Mouse (Mus musculus): ENCODE data around the gene Abhd8. TPM values are rescaled to one million over a fixed set of nuclear protein-coding genes. Genes with fewer than 3 reads are reported as not detected.
"Not testable (repeated sequence)": the region's sequence is repeated elsewhere in the genome, so short reads cannot be mapped to it uniquely, and the experiment has no call there.

Gene Abhd8
- total RNA-seq, 2 experiments from 2014 or later: 299 to 324 TPM

GRCm38 (mm10) chr8:71464513-71465500 lies 1.4 kb upstream of the Abhd8 start, which contains the start of gene Mrpl34:
Mrpl34 (plus strand) TSS chr8:71464959.
- intact Hi-C loops (cut with DNase I): loop anchor here (2.0 to 5.0 kb wide), 3 partner anchors 78 to 568 kb away; partner anchors contain the start of genes Mvb12a, Nr2f6 and Rpl18a

DNA sequence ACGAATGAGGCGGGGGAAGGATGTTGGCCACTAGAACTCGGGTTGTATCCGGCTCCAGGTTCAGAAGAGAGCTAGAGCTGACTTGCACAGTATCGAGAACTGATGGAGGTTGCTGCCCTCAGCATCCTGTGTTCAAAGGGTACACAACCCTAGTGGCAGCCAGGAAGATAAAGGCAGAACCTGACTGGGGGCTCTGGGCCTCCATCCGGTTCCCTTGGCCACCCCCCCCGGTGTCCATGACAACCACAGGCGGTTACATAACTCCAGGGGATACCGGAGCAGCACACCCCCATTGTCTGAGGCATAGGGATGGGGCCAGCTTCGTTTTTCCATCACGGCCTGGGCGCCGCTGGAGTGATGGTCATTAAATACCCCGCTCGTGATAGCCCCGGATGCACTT lies 669 bp downstream of the Abhd8 start:
- DNase-seq (ENCODE audit: low spot score in 2 of 2): peak; percentile 67 to 80
- intact Hi-C loops (cut with DNase I): loop anchor here (5.0 kb wide), 2 partner anchors 80 to 565 kb away; partner anchors contain the start of genes Nr2f6 and Rpl18a

More at GRCm38 (mm10) chr8:71464513-71465500, 1.4 kb upstream of the Abhd8 start, which contains the start of gene Mrpl34:
- peak; percentile 99 to 100 for DNase-seq (ENCODE audit: low spot score in 2 of 2)

- intact Hi-C loops (cut with DNase I): loop anchor here (5.0 kb wide), 2 partner anchors 80 to 565 kb away; partner anchors contain the start of genes Nr2f6 and Rpl18a
- DNase-seq (ENCODE audit: low spot score in 2 of 2): no peak
Observed at GRCm38 (mm10) chr8:71462191-71462590, 1.3 kb downstream of the Abhd8 start.

DNA sequence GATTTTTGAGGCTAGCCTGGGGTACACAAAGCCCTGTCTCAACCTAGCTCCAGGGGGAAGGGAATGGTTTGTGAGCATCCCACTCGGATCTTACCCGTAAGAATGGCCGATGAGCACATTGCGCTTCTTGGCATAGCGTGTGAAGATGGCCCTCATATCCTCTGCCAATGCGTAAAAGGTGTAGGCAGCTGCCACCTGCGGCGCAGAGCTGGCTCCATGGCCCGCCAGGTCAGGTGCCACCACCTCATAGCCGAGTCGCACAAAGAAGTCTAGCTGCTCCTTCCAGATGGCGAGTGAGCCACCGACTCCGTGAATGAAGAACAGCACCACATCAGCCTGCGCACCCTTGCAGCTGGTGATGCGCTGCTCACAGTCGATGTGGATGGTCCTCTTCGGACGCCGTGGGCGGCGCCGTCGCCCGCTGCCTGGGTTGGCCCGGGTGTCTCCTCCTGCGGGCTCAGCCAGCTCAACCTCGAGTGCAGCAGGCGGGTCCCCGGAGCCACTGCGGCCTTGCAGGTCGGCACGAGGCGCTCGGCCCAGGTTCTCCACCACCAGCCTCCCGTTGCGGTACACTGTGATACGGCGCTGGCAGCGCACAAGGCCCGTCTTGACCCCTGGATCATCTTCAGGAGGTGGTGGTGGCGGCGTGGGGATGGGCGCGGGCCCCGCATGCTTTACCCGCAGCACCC lies 2.2 kb downstream of the Abhd8 start:
- intact Hi-C loops (cut with DNase I): loop anchor here (2.0 to 5.0 kb wide), 3 partner anchors 16 to 564 kb away; partner anchors contain the start of genes Nr2f6 and Rpl18a
- DNase-seq (ENCODE audit: low spot score in 2 of 2): no peak

GRCm38 (mm10) chr8:71460716-71461115 lies 2.7 kb downstream of the Abhd8 start:
- DNase-seq (ENCODE audit: low spot score in 2 of 2): no peak
- intact Hi-C loops (cut with DNase I): loop anchor here (2.0 to 5.0 kb wide), 3 partner anchors 16 to 563 kb away; partner anchors contain the start of genes Nr2f6 and Rpl18a

GRCm38 (mm10) chr8:71457659-71458270 lies 5.7 kb downstream of the Abhd8 start:
- DNase-seq (ENCODE audit: low spot score in 2 of 2): no peak
- intact Hi-C loops (cut with DNase I): no loop called here

DNA sequence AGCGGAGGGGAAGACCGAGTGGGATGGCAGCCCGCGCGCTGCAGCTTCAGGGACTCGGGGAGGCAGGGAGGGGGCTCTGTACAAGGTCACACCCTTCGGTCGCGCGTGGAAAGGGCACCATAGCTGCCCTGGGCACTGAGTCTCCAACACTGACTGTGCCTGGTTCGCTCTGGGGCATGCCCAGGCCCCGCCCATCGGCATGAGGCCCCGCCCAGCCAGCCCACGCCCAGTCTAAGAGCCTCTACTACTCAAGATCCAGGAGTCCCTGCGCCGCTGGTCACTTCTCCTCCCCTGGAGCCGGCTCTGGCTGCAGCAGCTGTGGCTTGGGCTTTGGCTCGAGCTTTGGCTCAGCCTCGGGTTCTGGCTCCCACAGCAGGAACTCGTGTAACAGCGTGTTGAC lies 6.5 kb downstream of the Abhd8 start:
- intact Hi-C loops (cut with DNase I): no loop called here
- no peak for DNase-seq (ENCODE audit: low spot score in 2 of 2)

- intact Hi-C loops (cut with DNase I): no loop called here
- DNase-seq (ENCODE audit: low spot score in 2 of 2): no peak
Observed at GRCm38 (mm10) chr8:71454668-71455067, 8.8 kb downstream of the Abhd8 start.

GRCm38 (mm10) chr8:71452669-71453068 lies 10.8 kb downstream of the Abhd8 start:
- no peak for DNase-seq (ENCODE audit: low spot score in 2 of 2)

GRCm38 (mm10) chr8:71451777-71452176 lies 11.7 kb downstream of the Abhd8 start:
- no peak for DNase-seq (ENCODE audit: low spot score in 2 of 2)
- intact Hi-C loops (cut with DNase I): no loop called here

More at GRCm38 (mm10) chr8:71452669-71453068, 10.8 kb downstream of the Abhd8 start:
- intact Hi-C loops (cut with DNase I): no loop called here

- intact Hi-C loops (cut with DNase I): no loop called here
- DNase-seq (ENCODE audit: low spot score in 2 of 2): no peak
Observed at GRCm38 (mm10) chr8:71451337-71451736, 12.1 kb downstream of the Abhd8 start.

DNA sequence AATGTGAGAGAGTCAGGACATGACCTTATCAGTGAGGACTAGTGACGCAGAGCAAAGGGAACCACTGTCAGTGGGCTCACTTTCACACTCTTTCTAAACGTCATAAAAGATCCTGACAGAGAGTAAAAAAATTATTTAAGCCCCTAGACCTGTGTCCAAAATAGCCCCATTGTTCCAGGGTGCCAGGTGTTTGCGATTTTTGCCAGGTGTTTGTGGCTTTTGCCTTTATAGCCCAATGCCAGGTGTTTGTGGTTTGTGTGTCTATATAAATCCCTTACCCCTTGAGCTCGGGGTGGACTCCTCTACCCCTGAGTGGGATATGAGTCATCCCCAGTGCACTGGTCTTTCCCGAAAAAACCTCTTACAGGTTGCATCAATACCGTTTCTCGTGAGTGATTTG lies 18.4 kb downstream of the Abhd8 start:
- intact Hi-C loops (cut with DNase I): loop anchor here (2.0 kb wide), 1 partner anchor 16 kb away; no protein-coding TSS in a partner anchor
- DNase-seq (ENCODE audit: low spot score in 2 of 2): no peak

- peak in 1 of 2 experiments; percentile 49 for DNase-seq (ENCODE audit: low spot score in 2 of 2)
- intact Hi-C loops (cut with DNase I): loop anchor here (2.0 to 5.0 kb wide), 2 partner anchors 79 to 156 kb away; partner anchors contain the start of gene Fam129c
Observed at GRCm38 (mm10) chr8:71441404-71441803, 22.1 kb downstream of the Abhd8 start.

GRCm38 (mm10) chr8:71437041-71437440 lies 26.4 kb downstream of the Abhd8 start:
- intact Hi-C loops (cut with DNase I): no loop called here
- no peak for DNase-seq (ENCODE audit: low spot score in 2 of 2)

GRCm38 (mm10) chr8:71432935-71433334 lies 30.5 kb downstream of the Abhd8 start:
- intact Hi-C loops (cut with DNase I); DNase-seq (ENCODE audit: low spot score in 2 of 2): not testable (repeated sequence)

- intact Hi-C loops (cut with DNase I): no loop called here
- DNase-seq (ENCODE audit: low spot score in 2 of 2): no peak
Observed at GRCm38 (mm10) chr8:71422121-71422520, 41.3 kb downstream of the Abhd8 start.

GRCm38 (mm10) chr8:71411535-71412273 lies 51.8 kb downstream of the Abhd8 start:
- intact Hi-C loops (cut with DNase I): no loop called here
- DNase-seq (ENCODE audit: low spot score in 2 of 2): no peak

- no peak for DNase-seq (ENCODE audit: low spot score in 2 of 2)
- intact Hi-C loops (cut with DNase I): no loop called here
Observed at GRCm38 (mm10) chr8:71408231-71408630, 55.2 kb downstream of the Abhd8 start.

DNA sequence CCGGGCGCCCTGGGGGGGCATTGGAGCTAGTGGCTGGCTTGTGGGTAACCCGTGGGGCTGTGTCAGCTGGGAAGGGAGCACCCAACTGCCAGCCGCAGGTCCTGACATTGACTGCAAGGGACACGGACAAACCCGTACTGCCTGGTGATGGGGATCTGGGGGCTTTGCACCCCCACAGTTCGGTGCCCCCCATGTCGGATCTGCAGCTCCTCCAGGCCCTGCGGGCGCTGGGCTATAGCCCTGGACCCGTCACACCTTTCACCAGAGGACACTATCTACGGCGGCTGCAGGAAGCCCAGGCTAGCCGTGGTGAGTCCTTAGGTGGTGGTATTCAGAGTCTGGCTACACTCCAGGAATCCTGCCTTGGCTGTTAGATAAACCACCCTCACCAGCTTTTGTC lies 56.0 kb downstream of the Abhd8 start:
- intact Hi-C loops (cut with DNase I): no loop called here
- no peak for DNase-seq (ENCODE audit: low spot score in 2 of 2)

All from left cerebral cortex, postnatal 25 days (tissue).